Comparison of ENCODE assay signal across 8 mouse cellular contexts in the genomic region with DNA sequence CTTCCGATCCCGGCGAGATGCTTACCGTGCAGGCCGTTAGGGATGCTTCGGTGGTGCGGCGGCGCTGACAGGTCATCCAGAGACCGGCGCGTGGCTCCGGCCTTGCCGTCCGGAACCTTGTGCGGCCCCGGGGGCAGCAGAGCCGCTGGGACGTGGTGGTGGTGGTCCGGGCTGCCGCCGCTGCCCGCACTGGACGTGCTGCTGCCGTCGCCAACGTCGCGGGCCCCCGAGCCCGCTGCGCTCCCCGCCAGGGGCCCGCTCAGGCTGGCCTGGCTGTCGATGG. TPM values are rescaled to one million over a fixed set of nuclear protein-coding genes. Genes with fewer than 3 reads are reported as not detected.
DNase-seq lines count a peak whose midpoint lies in the region; ATAC-seq and TF ChIP-seq lines count a peak whose summit lies in the region.

No protein-coding gene starts in this region.

- peak overlapping the region; percentile 96 for H3K4me2 ChIP-seq in liver, embryonic 11.5 days

- ATAC-seq in liver, embryonic 11.5 days (replicated peaks; ENCODE audit: low FRiP score), result no peak

- H3K4me3 ChIP-seq in gastrocnemius, adult 2 months, result peak overlapping the region; percentile 82
- H3K4me3 ChIP-seq in thymus, adult 2 months (ENCODE audit: control insufficient read depth, insufficient read depth, low read length), result peak overlapping the region; percentile 51
- peak overlapping the region; percentile 69 for H3K4me3 ChIP-seq in liver, embryonic 11.5 days (ENCODE audit: low read depth, low read length)

- peak overlapping the region; percentile 76 for H3K27ac ChIP-seq in gastrocnemius, adult 2 months
- no peak overlapping the region for H3K27ac ChIP-seq in thymus, adult 2 months (ENCODE audit: control insufficient read depth, insufficient read depth, low read length)
- no peak overlapping the region; the same call in 1 of the 2 replicates for H3K27ac ChIP-seq in liver, embryonic 11.5 days (ENCODE audit: low read depth, low read length)

- no peaks in the 10 kb centered on the region for H3K27me3 ChIP-seq in thymus, adult 2 months (ENCODE audit: control insufficient read depth, insufficient read depth, low read length)
- H3K27me3 ChIP-seq in liver, embryonic 11.5 days (replicated peaks; ENCODE audit: control insufficient read depth, insufficient read depth, low read length), result peaks cover 18% of the 10 kb centered on the region

- H3K9ac ChIP-seq in liver, embryonic 11.5 days (ENCODE audit: low read depth, low read length), result peak overlapping the region; percentile 66

- no peaks in the 10 kb centered on the region for H3K36me3 ChIP-seq in thymus, adult 2 months (ENCODE audit: control insufficient read depth, insufficient read depth, low read length)
- H3K36me3 ChIP-seq in liver, embryonic 11.5 days (ENCODE audit: control insufficient read depth, insufficient read depth, low read length), result no peaks in the 10 kb centered on the region

- 2% methylated on average over 34 of the region's 35 CpGs for WGBS in thymus, adult 2 months
- under 1% methylated on average over 32 of the region's 35 CpGs for WGBS in liver, embryonic 11.5 days

- H3K9me3 ChIP-seq in liver, embryonic 11.5 days (ENCODE audit: control insufficient read depth, low read length), result no peaks in the 10 kb centered on the region

- no peak for TF ChIP-seq POLR2A in thymus, adult 2 months (IDR thresholded peaks at IDR 0.05; ENCODE audit: control insufficient read depth, extremely low read depth, insufficient read depth, low read length, poor library complexity)

- intact Hi-C loops in gastrocnemius, adult 2 months (cut with DNase I), result no loop called here
- intact Hi-C loops in gastrocnemius, postnatal 14 days (cut with DNase I; ENCODE audit: low total_unique reads), result loop anchor here (2.0 kb wide), 1 partner anchor 57 kb away; no protein-coding TSS in a partner anchor

- no peak for DNase-seq in gastrocnemius, adult 2 months
- no peak for DNase-seq in gastrocnemius, postnatal 14 days
- peak; percentile 28 for DNase-seq in thymus, adult 2 months
- no peak for DNase-seq in thymus, postnatal 0 days (ENCODE audit: low spot score)
- DNase-seq in liver, embryonic 11.5 days (ENCODE audit: low spot score), result peak; percentile 55
- DNase-seq in thymus, postnatal 36 days, result peak; percentile 14 to 43
- DNase-seq in left cerebral cortex, adult 9 months (ENCODE audit: low spot score in 2 of 2), result no peak
- no peak for DNase-seq in embryo, embryonic 10 days (ENCODE audit: low spot score)

- no peak for TF ChIP-seq CTCF in gastrocnemius, adult 2 months (IDR thresholded peaks at IDR 0.05)
- TF ChIP-seq CTCF in thymus, adult 2 months (IDR thresholded peaks at IDR 0.05; ENCODE audit: borderline replicate concordance, control insufficient read depth, extremely low read depth, insufficient read depth, low read length, poor library complexity), result no peak

- peaks cover 30% of the 10 kb centered on the region for H3K4me1 ChIP-seq in thymus, adult 2 months (replicated peaks; ENCODE audit: control insufficient read depth, insufficient read depth, low read length)
- H3K4me1 ChIP-seq in liver, embryonic 11.5 days (replicated peaks; ENCODE audit: control insufficient read depth, insufficient read depth, low read length), result peaks cover 65% of the 10 kb centered on the region

RNA-seq across cellular contexts. Expression of a gene that starts 1.0 kb away (rescaled TPM):
- total RNA-seq in gastrocnemius, adult 2 months (2021), result 10 to 100 TPM; 30.1 to 33.4 TPM
- total RNA-seq in gastrocnemius, postnatal 14 days (2021), result 1 to 10 TPM; 5.4 to 5.7 TPM
- polyA plus RNA-seq in thymus, adult 2 months (2012; rRNA removed), result 26.1 and 35.2 TPM in 2 replicates
- 11.3 and 13.6 TPM in 2 replicates for polyA plus RNA-seq in thymus, postnatal 0 days (2015; fragmentation: Nextera tagmentation; extraction: Ambion mirVana)
- 5.9 and 7.4 TPM in 2 replicates for polyA plus RNA-seq in liver, embryonic 11.5 days (2014; fragmentation: Nextera tagmentation; extraction: Ambion mirVana)

RNA-seq across cellular contexts. Expression of a gene that starts 31.8 kb away (rescaled TPM):
- 1 to 10 TPM in 1 of 2 experiments, under 1 TPM in 1; 0.66 to 1.1 TPM for total RNA-seq in gastrocnemius, adult 2 months (2021)
- 1 to 10 TPM in 1 of 2 experiments, under 1 TPM in 1; 0.55 to 1.2 TPM for total RNA-seq in gastrocnemius, postnatal 14 days (2021)
- 0.33 and 0.54 TPM in 2 replicates for polyA plus RNA-seq in thymus, adult 2 months (2012; rRNA removed)
- 0.05 TPM in 2 replicates for polyA plus RNA-seq in thymus, postnatal 0 days (2015; fragmentation: Nextera tagmentation; extraction: Ambion mirVana)
- 0.14 TPM in 1 of 2 replicates, not detected in the other for polyA plus RNA-seq in liver, embryonic 11.5 days (2014; fragmentation: Nextera tagmentation; extraction: Ambion mirVana)

RNA-seq across cellular contexts. Expression of a gene that starts 59.9 kb away (rescaled TPM):
- total RNA-seq in gastrocnemius, adult 2 months (2021), result under 1 TPM; 0.10 to 0.25 TPM
- total RNA-seq in gastrocnemius, postnatal 14 days (2021), result under 1 TPM; 0.35 to 0.62 TPM
- polyA plus RNA-seq in thymus, adult 2 months (2012; rRNA removed), result 0.50 and 0.69 TPM in 2 replicates
- 0.36 TPM in 1 of 2 replicates, not detected in the other for polyA plus RNA-seq in thymus, postnatal 0 days (2015; fragmentation: Nextera tagmentation; extraction: Ambion mirVana)
- polyA plus RNA-seq in liver, embryonic 11.5 days (2014; fragmentation: Nextera tagmentation; extraction: Ambion mirVana), result 1.0 and 2.2 TPM in 2 replicates

Comparison
In these comparisons a context has a peak if more than half of its experiments do, and no peak if none do; other contexts are left out.
1. DNase-seq: peak in thymus, adult 2 months (single experiment), liver, embryonic 11.5 days (single experiment) and thymus, postnatal 36 days (2 of 2); none in gastrocnemius, adult 2 months (single experiment), gastrocnemius, postnatal 14 days (single experiment), thymus, postnatal 0 days (single experiment), left cerebral cortex, adult 9 months (0 of 2) and embryo, embryonic 10 days (single experiment).
2. Peak in every context shown above with its lines, with median percentiles within 50 percentile points of each other: H3K4me3 ChIP-seq.